Mouse (Mus musculus): ENCODE results near the gene Olfr543.
A peak's percentile ranks its signal among the peaks of the same experiment; 100 is the strongest.

Gene Olfr543

DNA sequence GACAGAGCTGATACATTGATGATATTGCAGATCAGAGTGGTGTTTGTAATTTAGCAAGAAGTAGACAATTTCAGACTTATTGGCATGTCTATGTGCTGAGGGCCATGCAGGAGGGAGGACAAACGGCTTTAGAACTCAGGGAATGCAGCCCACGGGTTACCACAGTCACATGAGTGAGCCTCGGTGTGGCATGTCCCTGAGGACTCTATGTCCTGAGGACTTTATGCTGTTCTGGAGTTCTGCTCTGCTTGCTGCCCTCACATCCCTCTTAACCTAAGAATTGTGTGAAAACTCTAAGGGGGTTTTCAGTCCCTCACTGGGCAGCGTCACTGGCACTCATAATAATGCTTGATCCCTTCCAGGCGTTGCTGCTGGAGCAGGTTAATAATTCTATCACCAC lies 8.8 kb downstream of the Olfr543 start:
- no peak for DNase-seq

DNA sequence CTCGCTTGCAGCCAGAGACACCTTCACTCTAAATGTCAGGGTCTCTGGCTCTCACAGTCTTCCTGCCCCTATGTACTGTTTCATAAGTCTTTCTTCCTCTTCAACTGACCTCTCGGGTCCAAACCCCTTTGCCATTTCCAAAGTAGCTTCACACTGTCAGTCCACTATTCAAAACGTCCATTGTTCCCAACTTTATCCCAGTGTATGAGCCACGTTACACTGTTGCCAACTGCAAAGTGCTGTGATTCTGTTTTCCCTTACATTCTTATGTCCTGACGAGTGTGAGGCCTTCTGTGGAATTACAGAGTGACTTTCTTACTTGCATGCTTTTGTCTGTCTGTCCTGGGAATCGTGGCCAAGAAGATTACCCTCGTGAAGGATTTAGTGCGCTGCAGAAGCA lies 13.9 kb downstream of the Olfr543 start:
- no peak for DNase-seq

DNA sequence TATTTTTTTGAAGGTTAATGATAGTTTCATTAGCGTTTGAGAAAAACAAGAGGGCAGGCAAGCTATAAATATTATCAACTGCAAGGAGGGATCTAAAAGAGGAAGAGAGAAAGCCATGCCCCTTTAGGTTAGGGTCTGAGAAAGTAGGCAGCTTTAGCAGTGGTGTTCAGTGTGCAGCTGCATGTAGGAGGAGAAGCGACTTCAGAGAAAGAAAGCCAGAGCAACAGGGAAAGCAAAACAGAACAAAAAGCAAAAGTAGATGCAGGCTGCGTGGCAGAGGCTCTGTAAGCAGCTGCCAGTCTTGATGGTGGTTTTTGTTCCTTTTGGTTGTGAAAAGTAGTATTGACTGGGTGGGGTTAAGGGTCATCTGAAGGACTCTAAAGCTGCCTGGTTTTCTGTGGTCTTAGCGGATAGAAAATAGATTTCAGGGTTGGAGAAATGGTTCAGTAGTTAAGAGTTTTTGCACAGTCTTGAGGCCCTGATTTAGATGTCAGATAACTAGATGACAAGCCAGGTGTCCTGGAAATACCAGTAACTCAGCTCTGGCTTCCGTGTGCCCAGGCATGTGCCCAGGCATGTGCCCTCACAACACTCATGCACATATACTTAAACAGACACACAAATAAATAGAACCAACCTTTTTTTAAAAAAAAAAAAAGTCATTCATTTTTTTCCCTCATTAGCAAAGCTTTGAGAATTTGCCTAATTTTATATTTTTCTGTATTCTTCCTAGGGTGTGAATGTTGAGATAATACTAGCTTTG lies 22.7 kb downstream of the Olfr543 start:
- DNase-seq, result no peak

DNA sequence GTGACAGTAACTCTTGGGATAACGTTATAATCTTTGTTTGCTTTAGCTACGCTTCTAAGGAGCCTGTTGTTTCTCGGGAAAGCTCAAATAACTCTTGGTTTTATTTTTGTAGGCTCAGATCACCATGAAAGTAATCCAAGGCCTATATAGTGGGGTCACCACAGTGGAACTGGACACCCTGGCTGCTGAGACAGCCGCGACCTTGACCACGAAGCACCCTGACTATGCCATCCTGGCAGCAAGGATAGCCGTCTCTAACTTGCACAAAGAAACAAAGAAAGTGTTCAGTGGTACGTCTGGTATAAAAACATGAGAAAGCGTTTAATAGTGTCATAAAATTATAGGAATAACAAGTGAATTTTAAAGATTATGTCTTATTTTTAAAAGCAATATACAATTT lies 35.0 kb downstream of the Olfr543 start:
- DNase-seq, result no peak

DNA sequence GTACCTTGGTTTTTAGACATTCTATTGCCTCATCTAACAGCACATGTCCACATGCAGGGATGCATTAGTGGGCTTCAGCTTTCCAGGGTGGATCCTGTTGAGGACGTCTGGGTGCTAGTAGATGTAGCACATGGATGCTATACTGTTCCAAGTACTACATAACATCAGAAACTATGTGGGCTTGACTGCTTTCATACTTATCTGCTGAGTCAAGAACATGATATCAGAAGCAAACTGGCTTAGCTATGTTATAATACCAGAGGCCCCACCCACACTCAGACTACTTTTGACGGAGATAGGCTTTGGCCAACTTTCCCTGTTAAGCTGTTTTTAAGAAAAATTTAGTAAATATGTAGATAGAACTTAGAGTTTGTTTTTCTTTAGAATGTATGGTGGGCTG lies 37.2 kb downstream of the Olfr543 start:
- DNase-seq, result no peak

DNA sequence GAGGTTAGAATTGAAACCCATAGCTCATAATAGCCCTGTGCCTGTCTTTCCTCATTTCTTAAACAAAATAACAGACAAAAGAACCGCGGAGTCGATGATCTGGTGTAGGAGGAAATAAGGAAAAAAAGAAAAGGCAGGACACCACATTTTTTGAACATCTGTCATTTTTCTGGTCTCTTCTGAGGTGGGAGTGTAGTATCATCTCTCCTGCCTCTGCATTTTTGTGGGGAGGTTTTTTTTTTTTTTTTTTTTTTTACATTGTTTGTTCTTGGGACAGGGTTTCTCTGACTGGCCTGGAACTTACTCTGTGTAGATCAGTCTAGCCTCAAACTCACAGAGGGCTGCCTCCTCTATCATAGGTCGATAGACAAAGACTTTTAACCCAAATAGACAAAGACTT lies 39.0 kb downstream of the Olfr543 start:
- no peak for DNase-seq

DNA sequence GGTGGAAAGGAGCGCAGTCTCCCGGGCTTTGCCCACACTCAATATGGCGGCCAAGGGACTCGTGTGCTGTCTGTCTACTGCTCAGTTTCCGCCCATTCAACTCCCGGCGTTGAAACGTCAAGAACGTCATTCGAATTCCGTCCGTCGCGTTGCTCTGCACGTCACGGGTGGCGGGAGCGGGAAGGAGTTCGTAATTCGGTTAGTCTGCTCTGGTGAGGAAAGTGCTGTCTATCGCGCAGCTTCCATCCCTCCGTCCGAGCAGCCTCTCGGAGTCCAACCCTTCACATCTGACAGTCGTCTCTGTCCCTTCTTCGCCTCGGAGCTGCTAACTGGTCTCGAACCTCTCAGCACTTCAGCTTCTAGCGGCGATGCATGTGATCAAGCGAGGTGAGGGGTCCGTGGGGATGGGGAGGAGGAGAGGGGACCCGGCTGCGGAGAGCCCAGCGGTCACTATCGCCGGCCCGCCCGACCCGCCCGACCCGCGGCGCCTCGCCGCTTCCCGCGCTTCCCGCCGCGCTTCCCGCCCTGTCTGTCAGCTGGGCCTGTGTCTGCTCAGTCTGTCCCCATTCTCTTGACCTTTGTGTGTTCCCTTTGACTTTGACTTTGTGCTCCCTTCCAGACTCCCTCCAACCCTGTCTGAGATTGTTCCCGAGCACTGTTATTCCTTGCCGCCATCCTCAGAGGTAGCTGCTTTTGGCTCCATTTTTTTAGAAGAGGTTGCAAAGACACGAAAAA lies 39.7 kb downstream of the Olfr543 start, which contains the start of gene Rrm1:
Rrm1 (plus strand) TSS at position 39 of the 735 bp plus-strand sequence.
- peak; percentile 89 to 92 for DNase-seq

DNA sequence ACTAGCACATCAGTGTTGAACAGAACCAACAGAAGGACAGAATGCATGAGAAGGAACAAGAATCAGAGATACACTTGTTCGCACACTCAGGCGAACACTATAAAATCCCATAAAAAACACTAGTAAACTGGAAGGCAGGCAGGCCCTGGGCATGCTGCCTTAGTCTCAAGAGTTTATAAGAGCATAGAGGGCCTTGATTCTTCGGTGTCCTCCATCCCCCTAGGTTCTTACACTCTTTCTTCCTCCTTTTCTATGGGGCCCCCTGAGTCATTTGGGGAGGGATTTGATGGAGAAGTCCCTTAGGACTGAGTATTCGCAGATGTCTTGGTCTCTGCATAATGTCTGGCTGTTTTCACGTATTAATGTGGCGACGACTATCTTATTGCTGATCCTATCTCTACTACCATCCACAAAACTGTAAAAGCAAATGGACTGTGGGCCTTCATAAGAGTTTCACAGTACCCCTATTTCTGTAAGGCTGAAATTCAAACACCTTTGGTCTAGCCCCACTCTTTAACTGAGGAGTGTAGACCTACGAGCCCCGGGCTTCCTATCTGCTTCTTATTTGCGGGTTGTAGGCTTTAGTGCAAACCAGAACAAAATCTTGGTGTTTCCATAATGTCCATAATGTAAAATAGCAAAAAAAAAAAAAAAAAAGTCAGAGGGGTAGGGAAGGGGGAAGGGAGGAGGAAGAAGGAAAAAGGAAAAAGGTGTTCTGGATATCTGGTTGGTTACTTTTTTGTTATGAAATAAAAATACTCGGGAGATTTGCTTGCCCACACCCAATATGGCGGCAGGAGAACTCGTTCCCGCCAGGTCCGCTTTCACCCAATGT lies 40.4 kb downstream of the Olfr543 start:
- DNase-seq, result no peak

DNA sequence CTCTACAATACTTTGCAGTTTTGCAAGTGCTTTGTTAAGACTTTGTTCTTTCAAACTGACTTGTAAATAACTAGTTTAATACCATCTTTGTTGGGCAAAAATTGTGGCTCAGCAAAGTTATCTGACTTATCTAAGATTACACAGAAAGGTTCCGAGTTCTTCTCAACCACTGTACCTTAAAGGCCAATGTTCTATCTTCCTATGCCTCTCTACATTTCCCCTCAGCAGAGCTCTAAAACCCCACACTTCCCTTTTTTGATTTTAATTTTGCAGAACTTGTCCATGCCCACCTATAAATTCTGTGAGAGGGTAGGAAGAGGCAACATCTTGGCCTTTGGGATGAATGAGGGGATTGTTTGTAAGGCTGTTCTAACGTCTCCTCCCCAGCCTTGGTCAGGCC lies 47.1 kb downstream of the Olfr543 start:
- no peak for DNase-seq

All from thymus, postnatal 36 days (tissue).